Mouse (Mus musculus): ENCODE data around the gene Baiap2. TPM values are rescaled to one million over a fixed set of nuclear protein-coding genes. Genes with fewer than 3 reads are reported as not detected.

The Baiap2 gene
- polyA plus RNA-seq, 1 experiment from 2014 or later, result 21.3 TPM

GRCm38 (mm10) chr11:119902891-119903290 lies 39.7 kb upstream of the Baiap2 start:
- Histone ChIP-seq H3K36me3 (replicated peaks; ENCODE audit: insufficient read depth, low read length) (peaks cover 5% of the 10 kb centered on the region), H3K9me3 (ENCODE audit: low read length) (no peaks in the 10 kb centered on the region)
- 78% methylated on average over 4 of the region's 4 CpGs for WGBS (ENCODE audit: insufficient replicate concordance)

GRCm38 (mm10) chr11:119904621-119905286 lies 37.8 kb upstream of the Baiap2 start:
- TF ChIP-seq EP300 (IDR thresholded peaks at IDR 0.05; ENCODE audit: low read depth) (no peak), CTCF (IDR thresholded peaks at IDR 0.05; ENCODE audit: low read depth) (peak; percentile 94)
- DNase-seq (peak; percentile 69), ATAC-seq (peak; percentile 42; the same call in 1 of the 2 replicates)
- Histone ChIP-seq H3K9ac (replicated peaks) (no peak overlapping the region), H3K4me2 (ENCODE audit: low read depth, low read length) (no peak overlapping the region), H3K27me3 (ENCODE audit: insufficient read depth, low read length) (0 out of 2 replicates have a peak, but pooled peaks cover 3% of the 10 kb centered on the region), H3K4me3 (ENCODE audit: low read depth, low read length) (no peak overlapping the region), H3K27ac (ENCODE audit: low read depth) (no peak overlapping the region), H3K36me3 (replicated peaks; ENCODE audit: insufficient read depth, low read length) (no peaks in the 10 kb centered on the region), H3K4me1 (ENCODE audit: insufficient read depth) (peaks cover 7% of the 10 kb centered on the region; the same call in 1 of the 2 replicates), H3K9me3 (ENCODE audit: low read length) (no peaks in the 10 kb centered on the region)
- 29% methylated on average over 5 of the region's 5 CpGs for WGBS (ENCODE audit: insufficient replicate concordance)

More at GRCm38 (mm10) chr11:119902891-119903290, 39.7 kb upstream of the Baiap2 start:
- Histone ChIP-seq H3K4me3 (ENCODE audit: low read depth, low read length) (no peak overlapping the region), H3K27me3 (ENCODE audit: insufficient read depth, low read length) (0 out of 2 replicates have a peak, but pooled peaks cover 3% of the 10 kb centered on the region), H3K9ac (replicated peaks) (no peak overlapping the region), H3K4me1 (ENCODE audit: insufficient read depth) (peaks cover 5% of the 10 kb centered on the region; the same call in 1 of the 2 replicates), H3K4me2 (ENCODE audit: low read depth, low read length) (no peak overlapping the region), H3K27ac (ENCODE audit: low read depth) (no peak overlapping the region)
- DNase-seq (no peak), ATAC-seq (no peak)
- no peak for TF ChIP-seq CTCF (IDR thresholded peaks at IDR 0.05; ENCODE audit: low read depth)
- no peak for TF ChIP-seq EP300 (IDR thresholded peaks at IDR 0.05; ENCODE audit: low read depth)

- no peak overlapping the region for H3K4me2 ChIP-seq (ENCODE audit: low read depth, low read length)
- H3K27me3 ChIP-seq (ENCODE audit: insufficient read depth, low read length), result 0 out of 2 replicates have a peak, but pooled peaks cover 3% of the 10 kb centered on the region
- DNase-seq (no peak), ATAC-seq (no peak)
- no peak overlapping the region for H3K27ac ChIP-seq (ENCODE audit: low read depth)
- H3K36me3 ChIP-seq (replicated peaks; ENCODE audit: insufficient read depth, low read length), result no peaks in the 10 kb centered on the region
- no peak overlapping the region for H3K9ac ChIP-seq (replicated peaks)
- H3K4me3 ChIP-seq (ENCODE audit: low read depth, low read length), result no peak overlapping the region
- TF ChIP-seq CTCF (IDR thresholded peaks at IDR 0.05; ENCODE audit: low read depth), result no peak
- TF ChIP-seq EP300 (IDR thresholded peaks at IDR 0.05; ENCODE audit: low read depth), result no peak
- WGBS (ENCODE audit: insufficient replicate concordance), result 82% methylated on average over 5 of the region's 5 CpGs
- peaks cover 8% of the 10 kb centered on the region; the same call in 1 of the 2 replicates for H3K4me1 ChIP-seq (ENCODE audit: insufficient read depth)
- H3K9me3 ChIP-seq (ENCODE audit: low read length), result no peaks in the 10 kb centered on the region
These were observed 36.8 kb upstream of the Baiap2 start for GRCm38 (mm10) chr11:119905794-119906193.

GRCm38 (mm10) chr11:119907006-119907650 lies 35.4 kb upstream of the Baiap2 start:
- Histone ChIP-seq H3K27me3 (ENCODE audit: insufficient read depth, low read length) (0 out of 2 replicates have a peak, but pooled peaks cover 3% of the 10 kb centered on the region), H3K4me2 (ENCODE audit: low read depth, low read length) (no peak overlapping the region), H3K4me1 (ENCODE audit: insufficient read depth) (peaks cover 3% of the 10 kb centered on the region; the same call in 1 of the 2 replicates), H3K4me3 (ENCODE audit: low read depth, low read length) (no peak overlapping the region), H3K9me3 (ENCODE audit: low read length) (no peaks in the 10 kb centered on the region), H3K9ac (replicated peaks) (no peak overlapping the region), H3K36me3 (replicated peaks; ENCODE audit: insufficient read depth, low read length) (no peaks in the 10 kb centered on the region), H3K27ac (ENCODE audit: low read depth) (no peak overlapping the region)
- ATAC-seq (no peak), DNase-seq (no peak)
- TF ChIP-seq EP300 (IDR thresholded peaks at IDR 0.05; ENCODE audit: low read depth) (no peak), CTCF (IDR thresholded peaks at IDR 0.05; ENCODE audit: low read depth) (no peak)
- 47% methylated on average over 7 of the region's 7 CpGs for WGBS (ENCODE audit: insufficient replicate concordance)

GRCm38 (mm10) chr11:119907711-119908110 lies 34.9 kb upstream of the Baiap2 start:
- H3K27me3 ChIP-seq (ENCODE audit: insufficient read depth, low read length), result 0 out of 2 replicates have a peak, but pooled peaks cover 3% of the 10 kb centered on the region
- H3K4me1 ChIP-seq (ENCODE audit: insufficient read depth), result peaks cover 6% of the 10 kb centered on the region
- H3K27ac ChIP-seq (ENCODE audit: low read depth), result no peak overlapping the region
- WGBS (ENCODE audit: insufficient replicate concordance), result 39% methylated on average over 7 of the region's 7 CpGs
- H3K36me3 ChIP-seq (replicated peaks; ENCODE audit: insufficient read depth, low read length), result no peaks in the 10 kb centered on the region
- H3K9me3 ChIP-seq (ENCODE audit: low read length), result no peaks in the 10 kb centered on the region
- no peak overlapping the region for H3K4me2 ChIP-seq (ENCODE audit: low read depth, low read length)
- ATAC-seq, result no peak
- DNase-seq, result no peak
- H3K9ac ChIP-seq (replicated peaks), result no peak overlapping the region
- H3K4me3 ChIP-seq (ENCODE audit: low read depth, low read length), result no peak overlapping the region
- no peak for TF ChIP-seq CTCF (IDR thresholded peaks at IDR 0.05; ENCODE audit: low read depth)
- TF ChIP-seq EP300 (IDR thresholded peaks at IDR 0.05; ENCODE audit: low read depth), result no peak

- no peaks in the 10 kb centered on the region for H3K9me3 ChIP-seq (ENCODE audit: low read length)
- no peak for TF ChIP-seq EP300 (IDR thresholded peaks at IDR 0.05; ENCODE audit: low read depth)
- peak; percentile 89 for TF ChIP-seq CTCF (IDR thresholded peaks at IDR 0.05; ENCODE audit: low read depth)
- H3K27me3 ChIP-seq (ENCODE audit: insufficient read depth, low read length), result 0 out of 2 replicates have a peak, but pooled peaks cover 3% of the 10 kb centered on the region
- 0 out of 2 replicates have a peak overlapping the region, but pooled peaks have one; percentile 7 for H3K9ac ChIP-seq (replicated peaks)
- H3K27ac ChIP-seq (ENCODE audit: low read depth), result no peak overlapping the region
- H3K4me1 ChIP-seq (ENCODE audit: insufficient read depth), result peaks cover 16% of the 10 kb centered on the region
- no peak overlapping the region for H3K4me3 ChIP-seq (ENCODE audit: low read depth, low read length)
- H3K36me3 ChIP-seq (replicated peaks; ENCODE audit: insufficient read depth, low read length), result no peaks in the 10 kb centered on the region
- 0% methylated on average over 5 of the region's 5 CpGs for WGBS (ENCODE audit: insufficient replicate concordance)
- DNase-seq (peak; percentile 78), ATAC-seq (no peak)
- H3K4me2 ChIP-seq (ENCODE audit: low read depth, low read length), result no peak overlapping the region
These were observed 33.1 kb upstream of the Baiap2 start for GRCm38 (mm10) chr11:119909436-119909835.

Data from liver, postnatal 0 days (tissue).